Mouse (Mus musculus) kidney, embryonic 14.5 days (tissue): Measurements from ENCODE around the gene Lgr4. TPM values are rescaled to one million over a fixed set of nuclear protein-coding genes. Genes with fewer than 3 reads are reported as not detected.

Experiments
- ATAC-seq: fragments of 200-750 bp; cut with Nextera tagmentation; 2 replicates; pipeline ENCODE4 v1.8.0; 2017; ENCODE audit warnings: moderate number of reproducible peaks, mild to moderate bottlenecking, moderate TSS enrichment, moderate library complexity; ENCODE audit not compliant: low FRiP score, low TSS enrichment
- H3K27ac ChIP-seq: fragments of 300-500 bp; sonication (generic); 2 replicates; pipeline ENCODE4 v1.5.1; 2014; ENCODE audit warnings: low read depth, mild to moderate bottlenecking, low read length, moderate library complexity, mixed read lengths
- H3K27me3 ChIP-seq: fragments of 300-500 bp; sonication (generic); 2 replicates; pipeline ENCODE4 v1.6.1; 2014; ENCODE audit warnings: mild to moderate bottlenecking, low read length; ENCODE audit not compliant: control insufficient read depth, insufficient read depth
- H3K36me3 ChIP-seq: fragments of 300-500 bp; sonication (generic); 2 replicates; pipeline ENCODE4 v1.6.1; 2014; ENCODE audit warnings: low read length, mixed read lengths; ENCODE audit not compliant: control insufficient read depth, insufficient read depth
- H3K4me1 ChIP-seq: fragments of 300-500 bp; sonication (generic); 2 replicates; pipeline ENCODE4 v1.6.1; 2014; ENCODE audit warnings: low read length, mixed read lengths; ENCODE audit not compliant: control insufficient read depth, insufficient read depth
- H3K4me2 ChIP-seq: fragments of 300-500 bp; sonication (generic); replicated peaks from 2 replicates; pipeline ENCODE4 v1.6.1; 2014; ENCODE audit warnings: low read depth, mild to moderate bottlenecking, low read length
- H3K4me3 ChIP-seq: fragments of 300-500 bp; sonication (generic); 2 replicates; pipeline ENCODE4 v1.5.1; 2014; ENCODE audit warnings: mild to moderate bottlenecking, low read length
- H3K9ac ChIP-seq: fragments of 300-500 bp; sonication (generic); 2 replicates; pipeline ENCODE4 v1.6.1; 2014; ENCODE audit warnings: low read depth, mild to moderate bottlenecking, low read length, moderate library complexity
- H3K9me3 ChIP-seq: fragments of 300-500 bp; sonication (generic); 2 replicates; pipeline ENCODE4 v1.6.1; 2016; ENCODE audit warnings: low read length; ENCODE audit not compliant: control insufficient read depth
- WGBS: fragments of 180-500 bp; shearing (Covaris S2); extraction: QIAGEN DNeasy Blood & Tissue Kit; methylation state at CpG from one replicate; pipeline ENCODE4 v1.1.7; 2014; 5-methylcytosine and 5-hydroxymethylcytosine counted together
- polyA plus RNA-seq: library from polyadenylated mRNA; unstranded; fragments of >200 nt; fragmentation: Nextera tagmentation; extraction: Ambion mirVana; gene quantifications from 2 replicates; pipeline ENCODE4 v1.2.1, GENCODE M21; 2014

Gene Lgr4
- polyA plus RNA-seq, 1 experiment from 2014 or later = 41.7 TPM

- Histone ChIP-seq H3K4me1 (peaks cover 12% of the 10 kb centered on the region), H3K36me3 (no peaks in the 10 kb centered on the region), H3K27ac (no peak overlapping the region), H3K4me2 (no peak overlapping the region), H3K9ac (no peak overlapping the region), H3K9me3 (no peaks in the 10 kb centered on the region), H3K4me3 (no peak overlapping the region), H3K27me3 (no peaks in the 10 kb centered on the region)
- no peak for ATAC-seq
- 76% methylated on average over 3 of the region's 3 CpGs for WGBS
These were observed 32.9 kb downstream of the Lgr4 start for GRCm38 (mm10) chr2:109950311-109950710.

- H3K4me3 ChIP-seq = no peak overlapping the region
- no peak overlapping the region for H3K9ac ChIP-seq
- H3K36me3 ChIP-seq = no peaks in the 10 kb centered on the region
- H3K9me3 ChIP-seq = no peaks in the 10 kb centered on the region
- ATAC-seq = no peak
- WGBS = 87% methylated on average over 4 of the region's 4 CpGs
- no peak overlapping the region for H3K4me2 ChIP-seq
- no peaks in the 10 kb centered on the region for H3K27me3 ChIP-seq
- H3K4me1 ChIP-seq = peaks cover 12% of the 10 kb centered on the region
- H3K27ac ChIP-seq = no peak overlapping the region
These were observed 33.6 kb downstream of the Lgr4 start for GRCm38 (mm10) chr2:109951050-109951449.

DNA sequence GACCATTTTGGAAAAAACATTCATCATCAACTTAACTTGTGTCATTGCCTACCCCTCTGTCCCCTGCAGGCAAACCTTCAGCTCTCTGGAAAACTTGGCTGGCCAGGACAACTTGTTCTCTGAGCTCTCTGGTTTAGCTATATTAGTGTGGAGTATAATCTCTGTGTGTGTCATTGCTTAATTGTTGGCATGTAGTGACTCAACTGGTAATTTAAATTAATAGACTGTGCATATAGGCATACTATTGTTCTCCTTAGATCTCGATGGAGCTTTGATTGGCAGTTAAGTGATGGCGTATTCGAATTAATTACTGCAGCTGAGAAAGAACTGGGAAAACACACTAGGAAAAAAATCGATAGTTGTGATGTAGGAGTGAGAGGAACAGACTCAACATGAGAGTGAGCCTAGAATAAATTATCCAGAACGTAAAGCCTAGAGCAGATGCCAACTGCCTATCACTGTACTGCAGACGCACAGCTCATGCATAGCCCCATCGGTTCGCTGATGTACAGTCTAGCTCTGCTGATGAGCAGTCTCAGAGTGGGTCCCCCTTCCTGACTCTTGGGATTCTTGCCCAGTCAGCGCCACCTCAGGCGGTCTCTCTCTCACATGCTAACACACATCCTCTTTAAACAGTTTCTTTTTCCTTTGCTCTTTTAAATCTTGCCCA, 35.7 kb downstream of the Lgr4 start:
- Histone ChIP-seq H3K27ac (no peak overlapping the region), H3K27me3 (no peaks in the 10 kb centered on the region), H3K36me3 (no peaks in the 10 kb centered on the region), H3K9ac (no peak overlapping the region), H3K4me3 (no peak overlapping the region), H3K4me2 (no peak overlapping the region), H3K9me3 (no peaks in the 10 kb centered on the region), H3K4me1 (peaks cover 12% of the 10 kb centered on the region)
- ATAC-seq = no peak
- WGBS = 75% methylated on average over 10 of the region's 10 CpGs

DNA sequence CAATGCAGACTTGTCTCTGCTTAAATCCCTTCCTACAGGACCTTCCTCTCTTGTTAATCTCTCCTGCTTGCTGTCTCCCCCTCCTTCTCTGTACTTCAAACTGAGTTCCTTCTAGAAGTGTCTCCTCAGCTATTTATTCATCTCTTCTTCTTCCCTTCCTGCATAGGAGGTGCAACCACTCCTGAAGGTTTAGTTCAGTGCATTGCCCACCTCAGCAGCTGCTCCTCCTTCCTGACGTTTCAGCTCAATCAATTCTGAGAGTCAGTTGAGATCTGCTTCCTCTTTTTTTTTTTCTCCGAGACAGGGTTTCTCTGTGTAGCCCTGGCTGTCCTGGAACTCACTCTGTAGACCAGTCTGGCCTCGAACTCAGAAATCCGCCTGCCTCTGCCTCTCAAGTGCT, 36.4 kb downstream of the Lgr4 start:
- no peaks in the 10 kb centered on the region for H3K9me3 ChIP-seq
- no peaks in the 10 kb centered on the region for H3K36me3 ChIP-seq
- ATAC-seq = no peak
- 75% methylated on average over 4 of the region's 4 CpGs for WGBS
- no peak overlapping the region for H3K4me3 ChIP-seq
- H3K27ac ChIP-seq = no peak overlapping the region
- no peak overlapping the region for H3K9ac ChIP-seq
- peaks cover 12% of the 10 kb centered on the region for H3K4me1 ChIP-seq
- H3K4me2 ChIP-seq = no peak overlapping the region
- H3K27me3 ChIP-seq = no peaks in the 10 kb centered on the region

DNA sequence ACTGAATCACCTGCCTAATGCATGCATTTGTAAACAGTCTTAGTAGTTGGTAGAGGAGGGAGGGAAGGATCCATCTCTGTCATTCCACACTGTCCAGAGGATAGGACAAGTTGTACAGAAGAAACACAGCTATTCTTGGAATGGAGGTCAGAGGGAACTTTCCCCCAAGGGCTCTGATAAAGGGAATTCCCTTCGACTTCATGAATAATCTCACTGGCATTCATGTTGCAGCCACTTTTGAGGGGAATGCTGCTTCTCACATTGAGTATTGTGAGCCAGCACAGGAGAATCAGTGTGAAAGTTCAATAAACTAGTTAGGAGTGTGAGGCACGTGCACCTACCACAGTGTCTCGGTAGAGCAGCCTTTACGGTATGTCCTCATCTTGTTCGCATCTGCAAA, 37.6 kb downstream of the Lgr4 start:
- ATAC-seq = no peak
- H3K4me1 ChIP-seq = peaks cover 18% of the 10 kb centered on the region
- 76% methylated on average over 5 of the region's 5 CpGs for WGBS

GRCm38 (mm10) chr2:109955910-109956309, 38.5 kb downstream of the Lgr4 start:
- Histone ChIP-seq H3K4me2 (no peak overlapping the region), H3K36me3 (no peaks in the 10 kb centered on the region), H3K9ac (no peak overlapping the region), H3K27ac (no peak overlapping the region), H3K9me3 (no peaks in the 10 kb centered on the region), H3K4me3 (no peak overlapping the region), H3K4me1 (peaks cover 18% of the 10 kb centered on the region), H3K27me3 (no peaks in the 10 kb centered on the region)
- WGBS = 89% methylated on average over 5 of the region's 5 CpGs
- ATAC-seq = no peak

More for the DNA sequence above, 37.6 kb downstream of the Lgr4 start:
- Histone ChIP-seq H3K9ac (no peak overlapping the region), H3K4me3 (no peak overlapping the region), H3K9me3 (no peaks in the 10 kb centered on the region), H3K4me2 (no peak overlapping the region), H3K27me3 (no peaks in the 10 kb centered on the region), H3K27ac (no peak overlapping the region), H3K36me3 (no peaks in the 10 kb centered on the region)

DNA sequence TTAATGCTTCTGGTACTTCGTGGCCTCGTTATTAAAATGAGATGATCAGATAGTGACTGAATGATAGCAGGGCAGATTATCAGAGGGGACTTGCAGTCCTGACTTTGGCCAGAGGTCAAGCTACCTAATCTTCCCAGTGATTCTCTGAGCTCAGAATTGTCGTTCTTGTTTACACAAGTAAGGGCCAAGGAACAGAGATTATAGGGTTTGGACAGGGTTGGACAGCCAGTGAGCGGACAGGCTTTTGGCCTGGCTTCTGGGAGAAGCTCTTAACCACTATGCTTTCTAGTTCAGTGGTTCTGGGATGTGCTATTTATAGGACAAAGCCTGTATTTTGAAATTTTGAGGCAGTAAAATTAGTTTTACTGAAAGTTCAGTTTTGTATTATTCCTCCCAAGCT, 39.3 kb downstream of the Lgr4 start:
- Histone ChIP-seq H3K27me3 (no peaks in the 10 kb centered on the region), H3K27ac (no peak overlapping the region), H3K36me3 (no peaks in the 10 kb centered on the region), H3K4me1 (peaks cover 14% of the 10 kb centered on the region), H3K9me3 (no peaks in the 10 kb centered on the region), H3K4me3 (no peak overlapping the region), H3K4me2 (no peak overlapping the region), H3K9ac (no peak overlapping the region)
- ATAC-seq = no peak
- 64% methylated on average over 4 of the region's 4 CpGs for WGBS

DNA sequence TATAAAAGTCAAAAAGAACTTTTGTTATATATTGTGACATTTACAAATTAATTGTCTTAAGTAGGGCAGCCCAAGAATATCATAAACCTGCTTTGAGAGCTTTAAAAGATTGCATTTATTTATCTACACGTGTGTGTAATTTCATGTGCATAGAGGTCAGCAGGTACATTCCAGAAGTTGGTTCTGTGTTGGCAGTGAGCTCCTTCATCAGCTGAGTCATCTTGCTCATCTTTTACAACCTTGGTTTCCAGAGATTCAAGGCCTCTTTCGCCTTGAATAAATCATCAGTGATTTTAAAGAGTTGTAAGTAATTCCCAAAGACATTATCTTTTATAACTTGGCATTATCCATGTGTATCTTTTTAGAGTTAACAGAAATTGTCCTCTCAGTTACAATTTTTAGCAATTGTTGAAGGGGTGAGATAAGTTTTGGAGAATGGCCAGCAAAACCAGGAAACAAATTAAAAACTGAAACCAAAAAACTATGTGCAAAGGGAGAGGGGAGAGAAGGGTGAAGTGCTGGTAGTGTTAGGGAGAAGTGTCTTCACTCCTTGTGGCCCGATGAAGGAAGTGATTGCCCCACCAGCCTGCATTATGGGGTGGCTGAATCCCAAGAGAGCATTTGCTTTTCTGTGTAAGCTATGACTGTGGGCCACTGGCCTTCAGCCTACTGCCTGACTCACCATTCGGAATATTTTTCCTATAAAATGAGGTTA, 41.4 kb downstream of the Lgr4 start:
- no peak overlapping the region for H3K4me2 ChIP-seq
- no peak overlapping the region for H3K27ac ChIP-seq
- 68% methylated on average over 4 of the region's 4 CpGs for WGBS
- no peaks in the 10 kb centered on the region for H3K27me3 ChIP-seq
- H3K9ac ChIP-seq = no peak overlapping the region
- H3K36me3 ChIP-seq = no peaks in the 10 kb centered on the region
- H3K4me3 ChIP-seq = no peak overlapping the region
- peaks cover 6% of the 10 kb centered on the region; the same call in 1 of the 2 replicates for H3K4me1 ChIP-seq
- no peak for ATAC-seq
- no peaks in the 10 kb centered on the region for H3K9me3 ChIP-seq

- H3K27ac ChIP-seq = no peak overlapping the region
- 48% methylated on average over 11 of the region's 11 CpGs for WGBS
- ATAC-seq = no peak
These were observed 42.1 kb downstream of the Lgr4 start for GRCm38 (mm10) chr2:109959407-109960075.

More at GRCm38 (mm10) chr2:109959407-109960075, 42.1 kb downstream of the Lgr4 start:
- Histone ChIP-seq H3K4me1 (peaks cover 6% of the 10 kb centered on the region; the same call in 1 of the 2 replicates), H3K4me3 (no peak overlapping the region), H3K36me3 (no peaks in the 10 kb centered on the region), H3K9me3 (no peaks in the 10 kb centered on the region), H3K9ac (no peak overlapping the region), H3K4me2 (no peak overlapping the region), H3K27me3 (no peaks in the 10 kb centered on the region)
